Mouse (Mus musculus): ENCODE measurements around the gene Hivep3. TPM values are rescaled to one million over a fixed set of nuclear protein-coding genes. Genes with fewer than 3 reads are reported as not detected.

The Hivep3 gene
- polyA plus RNA-seq, 1 experiment: 14.8 TPM

DNA sequence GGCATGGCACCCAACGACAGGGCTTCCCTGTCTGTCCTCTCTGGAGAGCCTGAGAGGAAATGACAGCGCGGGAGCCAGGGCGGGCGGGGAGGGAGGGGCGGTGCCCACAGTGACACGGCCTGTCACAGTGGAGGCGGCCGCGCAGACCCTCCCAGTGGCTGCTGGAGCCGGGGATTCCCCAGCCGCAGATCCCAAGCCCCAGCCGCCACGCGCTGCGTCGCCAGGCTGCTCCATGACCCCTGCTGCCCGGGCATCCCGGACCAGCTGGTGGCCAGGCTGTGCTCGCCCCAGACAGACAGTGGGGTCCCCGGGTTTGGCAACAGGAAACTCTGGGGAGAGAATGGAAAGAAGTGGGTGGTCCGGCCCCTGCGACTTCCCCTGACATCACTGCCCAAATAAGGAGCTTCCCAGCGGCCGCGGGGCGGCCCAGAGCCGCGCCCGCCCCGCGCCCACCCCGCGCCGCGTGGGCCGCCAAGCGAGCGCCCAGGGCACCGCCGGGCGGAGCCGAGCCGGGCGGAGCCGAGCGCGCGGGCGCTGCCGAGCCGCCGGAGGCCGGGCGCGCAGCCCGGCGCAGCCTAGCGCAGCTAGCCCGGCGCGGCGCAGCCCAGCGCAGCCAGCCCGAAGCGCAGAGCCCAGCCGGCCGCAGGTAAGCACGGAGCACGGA, 298.9 kb downstream of the Hivep3 start:
- DNase-seq (ENCODE audit: low read depth): peak; percentile 50
- no peak for TF ChIP-seq CTCF (IDR thresholded peaks at IDR 0.05; ENCODE audit: borderline replicate concordance, extremely low read depth, insufficient read depth, insufficient read length)
- no peak for TF ChIP-seq POLR2A (IDR thresholded peaks at IDR 0.05; ENCODE audit: borderline replicate concordance, extremely low read depth, insufficient read depth, insufficient read length, poor library complexity, severe bottlenecking)

DNA sequence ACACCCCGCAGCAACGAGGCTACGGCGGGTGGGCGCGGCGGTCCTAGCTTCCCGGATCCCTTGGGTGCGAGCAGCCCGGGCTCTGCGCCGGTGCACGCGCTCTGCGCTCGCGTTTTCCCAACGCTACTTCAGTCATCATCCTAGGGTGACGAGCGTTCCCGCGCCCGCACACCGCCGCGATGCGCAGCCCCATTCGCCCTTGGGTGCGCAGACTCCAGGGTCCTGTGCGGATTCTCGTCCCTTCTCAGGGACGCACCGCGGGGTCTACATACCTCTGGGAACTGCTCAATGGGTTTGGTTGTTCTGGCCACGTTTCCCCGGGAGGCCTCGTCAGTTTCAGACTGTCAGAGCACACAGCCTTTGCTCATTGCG, 299.4 kb downstream of the Hivep3 start:
- no peak for TF ChIP-seq POLR2A (IDR thresholded peaks at IDR 0.05; ENCODE audit: borderline replicate concordance, extremely low read depth, insufficient read depth, insufficient read length, poor library complexity, severe bottlenecking)
- no peak for TF ChIP-seq CTCF (IDR thresholded peaks at IDR 0.05; ENCODE audit: borderline replicate concordance, extremely low read depth, insufficient read depth, insufficient read length)
- peak; percentile 63 for DNase-seq (ENCODE audit: low read depth)

DNA sequence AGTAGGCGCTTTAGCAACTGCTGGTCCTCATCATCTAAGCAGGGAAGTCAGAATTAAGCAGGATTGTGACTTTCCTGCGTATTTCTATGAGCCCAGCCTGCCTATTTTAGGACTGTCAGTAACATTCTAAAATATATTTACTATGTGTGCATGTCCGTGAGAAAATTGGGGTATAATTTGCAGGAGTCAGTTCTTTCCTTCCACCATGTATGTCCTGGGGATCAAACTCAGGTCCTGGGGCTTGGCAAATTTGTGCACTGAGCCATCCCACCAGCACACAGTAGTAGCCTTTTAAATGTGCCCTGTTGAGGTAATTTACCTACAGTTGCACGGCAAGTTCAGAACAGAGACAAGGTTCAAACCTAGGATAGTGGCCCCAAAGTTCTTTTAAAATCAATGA, 302.7 kb downstream of the Hivep3 start:
- no peak for DNase-seq (ENCODE audit: low read depth)
- TF ChIP-seq POLR2A (IDR thresholded peaks at IDR 0.05; ENCODE audit: borderline replicate concordance, extremely low read depth, insufficient read depth, insufficient read length, poor library complexity, severe bottlenecking) (no peak), CTCF (IDR thresholded peaks at IDR 0.05; ENCODE audit: borderline replicate concordance, extremely low read depth, insufficient read depth, insufficient read length) (no peak)

DNA sequence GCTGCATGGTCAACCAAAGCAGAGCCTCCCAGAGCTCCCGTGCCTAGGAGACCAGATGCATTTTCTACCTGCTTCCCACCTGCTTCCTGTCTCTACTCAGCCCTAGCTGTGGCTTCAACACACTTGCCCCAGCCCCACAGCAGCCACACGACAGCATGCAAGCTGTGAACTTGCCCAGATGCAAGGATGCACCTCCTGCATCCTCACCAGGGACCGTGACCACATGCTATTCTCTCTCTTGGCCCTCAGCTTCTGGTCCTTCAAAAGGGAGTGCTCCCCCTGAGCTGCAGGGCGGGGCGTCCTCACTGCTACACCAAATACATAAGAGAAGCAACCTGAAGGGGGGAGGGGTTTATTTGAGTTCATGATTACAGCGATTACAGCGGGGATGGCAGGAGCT, 303.4 kb downstream of the Hivep3 start:
- DNase-seq (ENCODE audit: low read depth): no peak
- TF ChIP-seq POLR2A (IDR thresholded peaks at IDR 0.05; ENCODE audit: borderline replicate concordance, extremely low read depth, insufficient read depth, insufficient read length, poor library complexity, severe bottlenecking) (no peak), CTCF (IDR thresholded peaks at IDR 0.05; ENCODE audit: borderline replicate concordance, extremely low read depth, insufficient read depth, insufficient read length) (no peak)

DNA sequence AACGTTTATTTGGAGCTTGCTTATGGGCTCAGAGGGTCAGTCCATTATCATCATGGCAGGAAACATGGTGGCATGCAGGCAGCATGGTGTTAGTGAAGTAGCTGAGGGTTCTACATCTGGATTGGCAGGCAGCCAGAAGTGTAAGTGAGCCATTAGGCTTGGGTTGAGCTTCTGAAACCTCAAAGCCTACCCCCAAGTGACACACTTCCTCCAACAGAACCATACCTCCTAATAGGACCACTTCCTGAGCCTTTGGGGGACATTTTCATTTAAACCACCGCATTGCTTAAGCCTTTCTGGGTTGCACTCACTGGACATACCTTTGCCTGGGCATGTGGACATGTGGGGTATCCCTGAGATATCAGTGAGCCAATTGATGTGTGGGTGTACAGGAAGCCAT, 307.9 kb downstream of the Hivep3 start:
- DNase-seq (ENCODE audit: low read depth): no peak
- no peak for TF ChIP-seq CTCF (IDR thresholded peaks at IDR 0.05; ENCODE audit: borderline replicate concordance, extremely low read depth, insufficient read depth, insufficient read length)
- TF ChIP-seq POLR2A (IDR thresholded peaks at IDR 0.05; ENCODE audit: borderline replicate concordance, extremely low read depth, insufficient read depth, insufficient read length, poor library complexity, severe bottlenecking): no peak

DNA sequence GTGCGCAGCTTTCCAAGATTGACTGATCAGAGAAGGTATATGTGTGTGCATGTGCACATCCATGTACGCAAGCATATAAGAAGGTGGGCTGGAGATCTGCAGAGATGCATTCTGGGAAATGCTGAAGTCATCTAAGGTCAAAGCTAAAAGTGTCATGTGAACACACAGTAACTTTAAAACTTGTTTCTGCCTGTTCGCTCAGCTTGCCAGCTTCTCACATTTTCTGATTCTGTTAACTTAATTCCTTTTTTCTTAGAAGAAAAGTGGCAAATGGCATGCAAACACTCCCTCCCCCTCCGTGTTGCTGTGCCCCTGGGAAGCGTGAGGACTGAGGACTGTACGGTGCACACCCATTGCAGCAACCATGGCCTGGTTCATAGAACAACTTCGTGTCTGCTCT, 308.9 kb downstream of the Hivep3 start:
- no peak for DNase-seq (ENCODE audit: low read depth)
- TF ChIP-seq CTCF (IDR thresholded peaks at IDR 0.05; ENCODE audit: borderline replicate concordance, extremely low read depth, insufficient read depth, insufficient read length): no peak
- TF ChIP-seq POLR2A (IDR thresholded peaks at IDR 0.05; ENCODE audit: borderline replicate concordance, extremely low read depth, insufficient read depth, insufficient read length, poor library complexity, severe bottlenecking): no peak

DNA sequence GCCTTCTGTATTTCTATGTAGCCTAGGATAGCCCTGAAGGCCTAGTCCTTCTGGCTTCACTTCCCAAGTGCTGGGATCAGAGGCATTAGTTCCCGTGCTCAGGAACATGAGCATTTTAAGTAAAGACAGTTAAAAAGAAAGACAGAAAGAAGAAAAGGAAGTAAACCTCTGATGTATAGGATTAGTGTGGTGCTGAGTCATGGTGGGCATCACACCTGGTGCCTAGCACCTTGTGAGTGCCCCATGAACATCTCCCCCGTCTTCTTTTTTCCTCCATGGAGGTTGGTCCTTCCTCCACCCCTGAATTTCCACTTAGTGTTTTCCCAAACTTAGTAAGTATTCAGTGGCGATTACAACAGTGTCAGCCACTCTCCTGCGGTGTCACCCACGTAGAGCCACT, 311.0 kb downstream of the Hivep3 start:
- no peak for DNase-seq (ENCODE audit: low read depth)
- TF ChIP-seq CTCF (IDR thresholded peaks at IDR 0.05; ENCODE audit: borderline replicate concordance, extremely low read depth, insufficient read depth, insufficient read length) (no peak), POLR2A (IDR thresholded peaks at IDR 0.05; ENCODE audit: borderline replicate concordance, extremely low read depth, insufficient read depth, insufficient read length, poor library complexity, severe bottlenecking) (no peak)

DNA sequence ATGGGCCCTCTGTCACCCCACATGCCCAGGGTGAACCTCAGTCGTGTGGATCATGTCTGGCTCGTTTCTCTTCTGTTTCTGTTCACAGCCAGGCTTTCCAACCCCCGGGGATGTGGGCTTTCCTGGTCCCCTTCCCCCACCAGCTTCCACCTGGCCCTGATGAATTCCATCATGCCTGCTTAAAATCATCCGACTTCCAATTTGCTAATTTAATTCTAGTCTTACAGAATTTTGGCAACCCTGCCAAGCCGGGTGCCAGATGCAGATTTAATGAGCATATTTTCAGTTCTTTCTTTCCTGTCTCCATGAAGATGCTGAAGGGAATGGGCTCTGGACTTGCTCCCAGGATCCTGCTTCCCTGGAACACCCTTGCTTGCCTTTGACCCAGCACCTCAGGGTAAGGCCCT, 311.6 kb downstream of the Hivep3 start:
- DNase-seq (ENCODE audit: low read depth): peak; percentile 89

DNA sequence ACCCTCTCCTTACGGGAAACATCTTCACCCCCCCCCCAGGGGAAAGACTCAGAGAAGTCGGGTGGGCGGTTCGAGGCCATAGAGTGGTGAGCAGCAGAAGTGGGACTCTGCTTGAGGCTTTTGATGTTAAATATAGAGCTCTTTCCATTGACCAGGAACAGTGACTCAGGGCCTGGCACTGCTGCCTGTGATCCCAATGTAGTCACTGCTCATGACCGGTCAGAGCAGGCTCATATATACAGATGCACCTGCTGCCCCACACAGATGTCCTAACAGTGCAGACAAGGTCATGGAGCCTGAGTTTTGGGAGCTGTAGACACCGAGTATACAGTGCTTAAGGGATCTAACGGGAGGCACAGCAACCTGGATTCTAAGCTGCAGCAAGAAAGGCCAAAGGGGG, 312.3 kb downstream of the Hivep3 start:
- no peak for DNase-seq (ENCODE audit: low read depth)
- TF ChIP-seq CTCF (IDR thresholded peaks at IDR 0.05; ENCODE audit: borderline replicate concordance, extremely low read depth, insufficient read depth, insufficient read length): no peak
- TF ChIP-seq POLR2A (IDR thresholded peaks at IDR 0.05; ENCODE audit: borderline replicate concordance, extremely low read depth, insufficient read depth, insufficient read length, poor library complexity, severe bottlenecking): no peak

More for the DNA sequence above, 311.6 kb downstream of the Hivep3 start:
- no peak for TF ChIP-seq CTCF (IDR thresholded peaks at IDR 0.05; ENCODE audit: borderline replicate concordance, extremely low read depth, insufficient read depth, insufficient read length)
- TF ChIP-seq POLR2A (IDR thresholded peaks at IDR 0.05; ENCODE audit: borderline replicate concordance, extremely low read depth, insufficient read depth, insufficient read length, poor library complexity, severe bottlenecking): no peak

DNA sequence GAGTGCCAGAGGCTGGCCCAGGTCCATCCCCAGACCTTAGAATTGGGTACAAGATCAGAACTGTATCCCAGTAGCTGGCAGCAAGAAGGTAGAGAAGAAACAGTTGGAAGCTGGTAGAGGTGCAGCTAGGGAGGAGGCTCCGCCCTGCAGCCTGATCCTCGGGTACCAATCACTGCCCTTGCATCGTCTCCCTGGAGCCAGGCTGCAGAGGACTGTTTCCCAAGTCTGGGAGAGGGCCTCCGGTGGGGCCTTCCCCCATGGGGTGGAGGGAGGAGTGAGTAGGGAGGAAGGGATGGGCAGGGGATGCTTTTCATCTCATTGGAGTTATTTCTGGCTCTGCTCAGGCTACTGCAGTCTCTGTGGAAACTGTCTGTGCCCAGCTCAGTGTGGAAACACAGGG, 313.5 kb downstream of the Hivep3 start:
- no peak for DNase-seq (ENCODE audit: low read depth)
- TF ChIP-seq CTCF (IDR thresholded peaks at IDR 0.05; ENCODE audit: borderline replicate concordance, extremely low read depth, insufficient read depth, insufficient read length): no peak
- TF ChIP-seq POLR2A (IDR thresholded peaks at IDR 0.05; ENCODE audit: borderline replicate concordance, extremely low read depth, insufficient read depth, insufficient read length, poor library complexity, severe bottlenecking): no peak

DNA sequence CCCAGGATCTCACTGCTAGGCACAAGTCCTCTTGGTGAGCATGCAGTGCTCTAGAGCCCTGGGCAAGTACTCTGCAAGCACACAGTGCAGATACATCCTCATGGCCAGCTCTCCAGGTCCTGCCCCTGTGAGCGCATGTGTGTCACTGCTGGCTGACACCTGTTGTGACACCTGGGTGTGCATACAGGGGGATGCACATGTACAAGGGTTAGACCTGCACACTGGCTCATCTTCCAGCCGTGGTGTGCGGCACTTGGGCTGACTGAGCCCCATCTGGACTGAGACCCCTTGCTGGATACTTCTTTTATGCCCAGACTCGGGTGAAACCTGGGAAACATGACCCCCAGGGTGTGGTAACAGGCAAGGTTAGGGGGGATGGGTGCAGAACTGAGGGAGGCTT, 314.7 kb downstream of the Hivep3 start:
- no peak for DNase-seq (ENCODE audit: low read depth)
- TF ChIP-seq CTCF (IDR thresholded peaks at IDR 0.05; ENCODE audit: borderline replicate concordance, extremely low read depth, insufficient read depth, insufficient read length) (no peak), POLR2A (IDR thresholded peaks at IDR 0.05; ENCODE audit: borderline replicate concordance, extremely low read depth, insufficient read depth, insufficient read length, poor library complexity, severe bottlenecking) (no peak)

DNA sequence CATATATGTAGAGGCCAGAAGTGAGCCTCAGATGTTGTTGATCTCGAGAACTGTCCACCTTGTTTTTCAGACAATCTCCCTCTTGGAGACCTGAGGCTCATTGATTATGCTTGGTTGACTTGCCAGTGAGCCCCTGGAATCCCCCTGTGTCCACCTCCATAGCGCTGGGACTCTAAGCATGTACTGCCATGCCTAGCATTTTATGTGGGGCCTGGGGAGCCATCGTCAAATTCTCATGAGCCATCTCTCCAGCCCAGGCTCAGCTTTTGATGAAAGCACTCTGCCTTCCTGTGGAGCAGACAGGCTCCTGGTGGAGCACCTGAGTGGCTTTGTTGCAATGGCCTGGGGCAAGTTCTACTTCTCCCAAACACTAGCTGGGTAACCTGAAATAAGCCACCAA, 316.3 kb downstream of the Hivep3 start:
- no peak for DNase-seq (ENCODE audit: low read depth)
- no peak for TF ChIP-seq CTCF (IDR thresholded peaks at IDR 0.05; ENCODE audit: borderline replicate concordance, extremely low read depth, insufficient read depth, insufficient read length)
- no peak for TF ChIP-seq POLR2A (IDR thresholded peaks at IDR 0.05; ENCODE audit: borderline replicate concordance, extremely low read depth, insufficient read depth, insufficient read length, poor library complexity, severe bottlenecking)
